Mouse (Mus musculus) ES-Bruce4 (cell line): ENCODE data around the gene Dnajc1.

Experiments
- CTCF ChIP-seq: IDR thresholded peaks from one replicate; pipeline ENCODE4 v1.8.1; 2011; ENCODE audit warnings: low read depth, low read length
- POLR2A ChIP-seq: IDR thresholded peaks from one replicate; pipeline ENCODE4 v1.8.1; 2011; ENCODE audit warnings: low read length; ENCODE audit not compliant: insufficient read depth

GRCm38 (mm10) chr2:18392331-18393021, at the start of gene Dnajc1:
- TF ChIP-seq POLR2A (peak; percentile 84), CTCF (no peak)
